Comparison of ENCODE assay signal across 8 mouse cellular contexts in the genomic region with DNA sequence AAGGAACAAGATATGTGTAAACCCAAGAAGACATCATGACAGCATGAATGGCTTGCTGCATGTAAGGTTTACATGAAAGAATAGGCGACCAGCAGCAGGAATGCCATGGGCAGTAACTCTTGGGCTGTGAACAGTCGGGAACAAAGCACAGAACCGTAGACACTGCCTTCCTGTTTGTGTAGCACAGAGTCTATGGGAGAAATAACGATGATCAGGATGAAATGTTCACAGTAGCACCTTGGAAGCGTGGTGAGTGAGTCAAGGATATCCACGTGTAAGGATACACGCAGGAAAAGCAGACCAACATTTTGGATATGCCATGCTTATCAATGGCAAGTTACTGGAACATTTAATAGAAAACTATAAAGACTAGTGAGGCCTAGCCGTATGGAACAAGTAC. TPM values are rescaled to one million over a fixed set of nuclear protein-coding genes. Genes with fewer than 3 reads are reported as not detected.
DNase-seq lines count a peak whose midpoint lies in the region; ATAC-seq and TF ChIP-seq lines count a peak whose summit lies in the region.
"Had no signal": no experiment of that assay in that cellular context is flagged by ENCODE, and none has a peak within 500 bp of the region (broad histone marks: within the 10 kb centered on the region; RNA-seq: fewer than 3 reads in every experiment).

No protein-coding gene starts in this region.

- no peak for TF ChIP-seq POLR2A in bone marrow macrophage, adult 2 months (IDR thresholded peaks at IDR 0.05; ENCODE audit: borderline replicate concordance, low read depth, low read length)

- ATAC-seq in kidney, embryonic 15.5 days (replicated peaks; ENCODE audit: low FRiP score): no peak
- ATAC-seq in liver, embryonic 12.5 days: no peak

- no peak overlapping the region for H3K9ac ChIP-seq in kidney, embryonic 15.5 days
- H3K9ac ChIP-seq in liver, embryonic 12.5 days: 0 out of 2 replicates have a peak overlapping the region, but pooled peaks have one; percentile 31

- WGBS in kidney, embryonic 15.5 days: 48% methylated on average over 8 of the region's 8 CpGs
- 37% methylated on average over 8 of the region's 8 CpGs for WGBS in liver, embryonic 12.5 days (ENCODE audit: insufficient replicate concordance)

- TF ChIP-seq CTCF in bone marrow macrophage, adult 2 months (IDR thresholded peaks at IDR 0.05; ENCODE audit: low read depth, low read length): no peak

- DNase-seq in kidney, adult 9 months: no peak
- peak; percentile 18 for DNase-seq in CD4-positive helper T cell, adult 2 months (ENCODE audit: low read depth, low spot score)
- DNase-seq in adipocyte (ENCODE audit: low spot score): no peak
- DNase-seq in cerebellum, adult 9-10 months: no peak
- DNase-seq: right cerebral cortex, postnatal 4 days had no signal

- 0 out of 2 replicates have a peak overlapping the region, but pooled peaks have one; percentile 27 for H3K27ac ChIP-seq in kidney, embryonic 15.5 days
- H3K27ac ChIP-seq in bone marrow macrophage, adult 2 months (ENCODE audit: insufficient read depth, low read depth, low read length): peak overlapping the region; percentile 59
- peak overlapping the region; percentile 65 for H3K27ac ChIP-seq in liver, embryonic 12.5 days

- H3K9me3 ChIP-seq in kidney, embryonic 15.5 days (replicated peaks): no peaks in the 10 kb centered on the region
- no peaks in the 10 kb centered on the region for H3K9me3 ChIP-seq in liver, embryonic 12.5 days (replicated peaks)

- H3K36me3 ChIP-seq in kidney, embryonic 15.5 days: no peaks in the 10 kb centered on the region
- no peaks in the 10 kb centered on the region for H3K36me3 ChIP-seq in liver, embryonic 12.5 days

- H3K27me3 ChIP-seq in kidney, embryonic 15.5 days: peaks cover 10% of the 10 kb centered on the region; the same call in 1 of the 2 replicates
- H3K27me3 ChIP-seq in liver, embryonic 12.5 days (replicated peaks): no peaks in the 10 kb centered on the region

- peaks cover 7% of the 10 kb centered on the region for H3K4me1 ChIP-seq in kidney, embryonic 15.5 days
- H3K4me1 ChIP-seq in bone marrow macrophage, adult 2 months (ENCODE audit: control insufficient read depth, insufficient read depth, low read length): peaks cover 9% of the 10 kb centered on the region; the same call in 1 of the 2 replicates
- peaks cover 18% of the 10 kb centered on the region for H3K4me1 ChIP-seq in liver, embryonic 12.5 days

- H3K4me3 ChIP-seq in kidney, embryonic 15.5 days (replicated peaks): peak overlapping the region; percentile 25
- H3K4me3 ChIP-seq in bone marrow macrophage, adult 2 months (ENCODE audit: insufficient read depth, low read length): peak overlapping the region; percentile 23
- no peak overlapping the region for H3K4me3 ChIP-seq in liver, embryonic 12.5 days

- peak overlapping the region; percentile 66 for H3K4me2 ChIP-seq in kidney, embryonic 15.5 days
- peak overlapping the region; percentile 38 for H3K4me2 ChIP-seq in liver, embryonic 12.5 days

RNA-seq across cellular contexts. Expression of gene Kansl1l, which starts 2.6 kb away (rescaled TPM):
- 16.3 and 20.1 TPM in 2 replicates for polyA plus RNA-seq in kidney, embryonic 15.5 days (2015; fragmentation: Nextera tagmentation; extraction: Ambion mirVana)
- polyA plus RNA-seq in bone marrow macrophage, adult 2 months (2012; ENCODE audit: insufficient read depth, insufficient read length, missing spikeins): 14.5 and 15.5 TPM in 2 replicates
- polyA plus RNA-seq in liver, embryonic 12.5 days (2016; fragmentation: Nextera tagmentation; extraction: Ambion mirVana): 4.3 and 4.5 TPM in 2 replicates

RNA-seq across cellular contexts. Expression of gene Acadl, which starts 48.3 kb away (rescaled TPM):
- polyA plus RNA-seq in kidney, embryonic 15.5 days (2015; fragmentation: Nextera tagmentation; extraction: Ambion mirVana): 121 and 125 TPM in 2 replicates
- 55.7 and 58.6 TPM in 2 replicates for polyA plus RNA-seq in bone marrow macrophage, adult 2 months (2012; ENCODE audit: insufficient read depth, insufficient read length, missing spikeins)
- 83.4 and 86.0 TPM in 2 replicates for polyA plus RNA-seq in liver, embryonic 12.5 days (2016; fragmentation: Nextera tagmentation; extraction: Ambion mirVana)
